11 mouse cellular contexts compared by ENCODE assay signal in the genomic region with DNA sequence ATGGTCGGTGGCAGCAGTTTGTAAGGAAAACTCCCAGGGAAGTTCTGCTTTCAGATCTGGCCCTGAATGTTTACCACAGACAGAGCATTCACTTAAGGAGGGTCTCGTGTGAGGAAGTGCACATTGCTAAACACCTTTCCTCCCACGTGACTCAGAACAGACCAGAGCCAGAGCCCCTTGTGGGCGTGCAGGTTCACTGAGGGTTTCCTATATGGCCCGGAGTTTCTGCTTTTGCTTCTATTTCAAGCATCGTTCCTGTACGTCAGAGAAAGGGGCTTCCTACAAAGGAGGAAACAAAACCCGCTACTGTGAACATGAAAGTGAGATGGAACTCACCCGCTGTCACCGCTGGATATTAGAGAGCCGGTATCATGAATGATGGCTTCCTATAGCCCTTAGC.
DNase-seq lines count a peak whose midpoint lies in the region; ATAC-seq and TF ChIP-seq lines count a peak whose summit lies in the region.
"Had no signal": no experiment of that assay in that cellular context is flagged by ENCODE, and none has a peak within 500 bp of the region (broad histone marks: within the 10 kb centered on the region; RNA-seq: fewer than 3 reads in every experiment).

No protein-coding gene starts in this region.

- no peaks in the 10 kb centered on the region for H3K27me3 ChIP-seq in liver, adult 2 months (ENCODE audit: control insufficient read depth, insufficient read depth, low read length)
- H3K27me3 ChIP-seq in forebrain, postnatal 0 days (ENCODE audit: insufficient read depth, low read length): no peaks in the 10 kb centered on the region
- H3K27me3 ChIP-seq: intestine, embryonic 15.5 days; neural tube, embryonic 12.5 days had no signal

- no peak for TF ChIP-seq CTCF in liver, adult 2 months (IDR thresholded peaks at IDR 0.05; ENCODE audit: low read depth, low read length)
- no peak for TF ChIP-seq CTCF in forebrain, postnatal 0 days (IDR thresholded peaks at IDR 0.05; ENCODE audit: low read depth)

- H3K4me3 ChIP-seq in liver, adult 2 months (ENCODE audit: insufficient read depth, low read depth, low read length): no peak overlapping the region
- no peak overlapping the region for H3K4me3 ChIP-seq in forebrain, postnatal 0 days (ENCODE audit: low read depth, low read length)
- H3K4me3 ChIP-seq: intestine, embryonic 15.5 days; neural tube, embryonic 12.5 days had no signal

- no peak overlapping the region for H3K9ac ChIP-seq in liver, adult 2 months (ENCODE audit: low read depth, low read length)
- H3K9ac ChIP-seq in forebrain, postnatal 0 days: no peak overlapping the region
- H3K9ac ChIP-seq: intestine, embryonic 15.5 days; neural tube, embryonic 12.5 days had no signal

- H3K36me3 ChIP-seq in liver, adult 2 months (ENCODE audit: control insufficient read depth, insufficient read depth, low read length): no peaks in the 10 kb centered on the region
- no peaks in the 10 kb centered on the region for H3K36me3 ChIP-seq in forebrain, postnatal 0 days (ENCODE audit: insufficient read depth)
- H3K36me3 ChIP-seq: intestine, embryonic 15.5 days; neural tube, embryonic 12.5 days had no signal

- H3K79me2 ChIP-seq in liver, adult 2 months (ENCODE audit: control insufficient read depth, insufficient read depth, low read length): no peaks in the 10 kb centered on the region

- peaks cover 2% of the 10 kb centered on the region; the same call in 1 of the 2 replicates for H3K4me1 ChIP-seq in liver, adult 2 months (ENCODE audit: control insufficient read depth, insufficient read depth, low read length)
- no peaks in the 10 kb centered on the region for H3K4me1 ChIP-seq in forebrain, postnatal 0 days (ENCODE audit: insufficient read depth)
- H3K4me1 ChIP-seq: neural tube, embryonic 12.5 days had no signal

- no peaks in the 10 kb centered on the region for H3K9me3 ChIP-seq in forebrain, postnatal 0 days (ENCODE audit: low read length)
- H3K9me3 ChIP-seq: intestine, embryonic 15.5 days; neural tube, embryonic 12.5 days had no signal

- no peak for TF ChIP-seq POLR2A in liver, adult 2 months (IDR thresholded peaks at IDR 0.05; ENCODE audit: extremely low read depth, insufficient read depth, low read length)

- H3K27ac ChIP-seq in liver, adult 2 months (replicated peaks; ENCODE audit: insufficient read depth, low read depth, low read length): peak overlapping the region; percentile 23; the same call in 1 of the 2 replicates
- H3K27ac ChIP-seq in forebrain, postnatal 0 days (ENCODE audit: low read depth, low read length): no peak overlapping the region
- H3K27ac ChIP-seq: intestine, embryonic 15.5 days; neural tube, embryonic 12.5 days had no signal

- 81% methylated on average over 11 of the region's 11 CpGs for WGBS in liver, adult 2 months
- WGBS in forebrain, postnatal 0 days: 85% methylated on average over 11 of the region's 11 CpGs

- H3K4me2 ChIP-seq in forebrain, postnatal 0 days (ENCODE audit: low read depth): no peak overlapping the region
- H3K4me2 ChIP-seq: intestine, embryonic 15.5 days; neural tube, embryonic 12.5 days had no signal

- peak; percentile 18 for DNase-seq in kidney, postnatal 14 days
- no peak for DNase-seq in kidney, adult 11 months
- peak; percentile 37 for DNase-seq in liver, adult 2 months (ENCODE audit: extremely low read depth, low read depth, low spot score)
- DNase-seq in thymus, postnatal 4 days: peak; percentile 32
- no peak for DNase-seq in kidney, postnatal 36 days
- no peak for DNase-seq in kidney, adult 9 months
- DNase-seq in forebrain, postnatal 0 days: no peak
- DNase-seq: gastrocnemius, postnatal 10 days had no signal

- ATAC-seq in megakaryocyte-erythroid progenitor cell, adult 5-6 weeks (replicated peaks; ENCODE audit: low FRiP score, low TSS enrichment, poor library complexity, severe bottlenecking): peak; percentile 27; the same call in 1 of the 2 replicates
- no peak for ATAC-seq in forebrain, postnatal 0 days
- ATAC-seq: intestine, embryonic 15.5 days had no signal

Comparison
In these comparisons a context has a peak if more than half of its experiments do, and no peak if none do; other contexts are left out.
1. DNase-seq: peak in kidney, postnatal 14 days (single experiment), liver, adult 2 months (single experiment) and thymus, postnatal 4 days (single experiment); none in kidney, adult 11 months (single experiment), kidney, postnatal 36 days (0 of 2), kidney, adult 9 months (single experiment) and forebrain, postnatal 0 days (single experiment).